Mouse (Mus musculus) fat pad, adult 2 months (tissue): ENCODE results near the gene Cep44.

Source experiments
- DNase-seq: peaks from one replicate; pipeline ENCODE4 v3.0.0-alpha.2; 2011; ENCODE audit warnings: low read depth, low spot score; ENCODE audit errors: extremely low read depth

Gene Cep44

DNA sequence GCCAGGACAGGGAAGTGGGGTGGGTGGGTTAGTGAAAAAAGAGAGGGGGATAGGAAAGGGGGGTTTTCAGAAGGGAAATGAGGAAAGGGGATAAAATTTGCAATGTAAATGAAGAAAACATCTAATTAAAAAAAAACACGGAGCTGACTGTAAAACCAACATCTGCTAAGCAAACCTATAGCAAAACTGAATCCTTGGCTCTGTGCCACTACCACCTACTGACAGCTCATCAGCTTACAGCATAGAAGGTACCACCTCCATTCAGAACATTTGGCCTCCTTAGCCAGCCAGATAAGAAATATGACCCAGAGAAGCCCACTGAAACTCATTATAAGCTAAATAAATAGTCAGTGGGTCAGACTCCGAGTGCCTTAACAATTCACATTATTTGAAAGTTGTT, 61.4 kb downstream of the Cep44 start:
- no peak for DNase-seq

DNA sequence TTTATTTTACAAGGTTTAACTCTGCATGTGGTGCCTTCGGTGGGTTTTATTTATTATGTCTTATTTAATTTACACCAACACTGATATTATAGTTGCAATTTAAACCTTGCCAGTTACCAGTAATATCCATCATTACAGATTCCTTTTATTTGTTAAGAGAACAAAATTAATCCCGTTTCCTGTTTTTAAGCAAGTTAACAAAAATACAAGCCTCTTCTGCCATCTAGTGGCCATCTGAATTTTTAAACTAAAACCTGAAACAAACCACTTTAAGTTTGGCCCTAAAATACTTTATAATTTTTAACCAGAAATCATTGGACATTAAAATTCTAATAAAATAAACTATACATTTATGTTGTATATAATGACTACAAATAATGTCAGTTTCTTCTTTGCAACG, 64.8 kb downstream of the Cep44 start:
- DNase-seq = no peak
